Mouse (Mus musculus): ENCODE results near the gene Nectin2.

Gene Nectin2

GRCm38 (mm10) chr7:19769434-19770374, 19.4 kb upstream of the Nectin2 start:
- DNase-seq (ENCODE audit: low read depth, low spot score), result no peak

GRCm38 (mm10) chr7:19769001-19769400, 18.7 kb upstream of the Nectin2 start:
- no peak for DNase-seq (ENCODE audit: low read depth, low spot score)

- DNase-seq (ENCODE audit: low read depth, low spot score), result no peak
Observed at GRCm38 (mm10) chr7:19768251-19768650, 18.0 kb upstream of the Nectin2 start.

- no peak for DNase-seq (ENCODE audit: low read depth, low spot score)
Observed at GRCm38 (mm10) chr7:19764581-19764980, 14.3 kb upstream of the Nectin2 start.

DNA sequence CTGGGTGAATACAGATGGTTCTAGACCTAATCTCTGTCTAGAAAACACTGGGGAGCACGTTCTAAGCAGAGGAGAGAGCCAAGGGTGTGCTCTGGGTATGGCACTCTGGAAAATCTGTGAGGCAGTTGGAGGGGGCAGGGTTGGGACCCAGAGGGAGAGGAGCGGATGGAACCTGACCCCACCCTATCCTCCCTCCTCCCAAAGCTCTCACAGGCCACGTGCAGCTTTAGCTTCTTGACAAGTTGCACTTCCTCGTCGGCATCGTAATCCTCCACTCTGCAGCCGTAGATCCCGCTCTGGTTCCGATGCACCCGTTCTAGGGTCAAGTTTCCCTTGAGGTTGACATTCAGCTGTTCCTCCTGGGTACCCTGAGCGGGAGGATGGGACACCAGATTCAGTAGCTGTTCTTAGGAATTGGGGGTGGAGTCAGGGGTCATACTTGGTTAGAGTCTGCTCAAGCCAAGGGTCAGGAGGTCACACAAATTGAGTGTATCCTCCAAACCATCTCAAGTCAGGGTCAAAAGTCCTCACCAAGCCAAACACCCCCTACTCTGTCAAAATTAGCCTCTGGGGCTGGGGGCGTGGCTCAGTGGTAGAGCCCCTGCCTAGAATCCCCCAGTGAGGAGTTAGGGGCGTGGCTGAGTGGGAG, 13.7 kb upstream of the Nectin2 start:
- no peak for DNase-seq (ENCODE audit: low read depth, low spot score)

GRCm38 (mm10) chr7:19762283-19762682, 12.0 kb upstream of the Nectin2 start:
- DNase-seq (ENCODE audit: low read depth, low spot score), result no peak

DNA sequence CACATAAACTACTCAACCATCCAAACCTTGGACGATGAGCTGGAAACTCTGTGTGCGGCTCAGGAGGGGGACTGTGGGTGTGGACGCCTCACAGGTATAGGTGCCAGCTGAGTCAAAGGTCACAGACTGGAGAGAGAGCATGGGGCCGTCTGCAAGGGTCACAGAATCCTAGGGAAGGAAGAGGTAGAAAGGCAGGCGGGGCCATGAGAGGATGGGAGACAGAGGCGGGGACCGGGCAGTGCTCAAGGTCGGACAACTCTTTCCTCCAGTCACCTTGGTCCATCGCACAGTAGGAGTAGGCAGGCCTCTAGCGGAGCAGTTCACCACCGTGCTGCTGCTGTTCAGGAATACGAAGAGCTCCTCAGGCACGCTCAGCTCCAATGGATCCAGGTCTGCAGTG, 9.7 kb upstream of the Nectin2 start:
- DNase-seq (ENCODE audit: low read depth, low spot score), result no peak

GRCm38 (mm10) chr7:19758623-19759022, 8.3 kb upstream of the Nectin2 start:
- DNase-seq (ENCODE audit: low read depth, low spot score), result no peak

DNA sequence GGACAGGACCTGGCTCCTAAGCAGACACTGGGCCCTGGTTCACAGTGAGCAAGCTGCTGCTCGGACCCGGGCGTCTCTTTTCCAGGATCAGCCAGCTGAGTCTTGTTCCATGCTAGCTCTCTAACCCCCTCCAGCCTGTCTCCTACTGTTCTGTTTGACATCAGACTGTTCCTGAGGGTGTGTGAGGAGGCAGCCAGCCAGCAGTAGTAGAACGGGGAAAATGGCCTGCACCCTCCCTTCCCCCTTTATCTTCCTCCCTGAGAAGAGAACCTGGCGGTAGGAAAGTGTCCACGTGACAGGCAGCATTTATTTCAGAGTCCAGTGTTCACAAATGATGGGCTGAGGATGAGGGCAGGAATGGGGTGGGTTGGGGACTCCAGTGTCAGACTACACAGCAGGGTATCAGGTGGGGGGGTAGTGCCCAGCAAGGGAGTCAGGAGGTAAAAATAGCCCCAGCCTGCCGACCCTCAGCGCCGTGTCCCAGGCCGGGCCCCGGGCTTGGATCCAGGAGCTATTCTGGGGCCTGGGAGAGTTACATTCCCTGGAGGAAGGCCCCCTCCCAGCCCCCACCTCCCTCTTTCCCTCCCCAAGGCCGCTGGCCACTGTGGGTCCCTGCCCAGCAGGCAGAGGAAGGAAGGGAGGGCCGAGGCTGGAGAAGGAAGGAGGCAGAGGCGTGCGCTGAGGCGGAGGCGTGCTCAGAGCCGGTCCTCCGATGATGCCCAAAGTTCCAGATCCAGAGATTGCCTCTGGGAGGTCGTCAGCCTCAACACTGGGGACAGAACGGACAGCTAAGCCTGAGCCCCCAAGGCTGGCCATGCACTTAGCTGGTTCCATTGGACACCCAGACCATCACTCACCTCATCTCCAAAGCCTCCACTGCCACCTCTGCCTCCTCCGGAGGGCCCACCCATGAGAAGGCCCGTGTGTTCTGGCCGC, 5.8 kb upstream of the Nectin2 start:
- no peak for DNase-seq (ENCODE audit: low read depth, low spot score)

GRCm38 (mm10) chr7:19755008-19755407, 4.7 kb upstream of the Nectin2 start:
- DNase-seq (ENCODE audit: low read depth, low spot score), result no peak

DNA sequence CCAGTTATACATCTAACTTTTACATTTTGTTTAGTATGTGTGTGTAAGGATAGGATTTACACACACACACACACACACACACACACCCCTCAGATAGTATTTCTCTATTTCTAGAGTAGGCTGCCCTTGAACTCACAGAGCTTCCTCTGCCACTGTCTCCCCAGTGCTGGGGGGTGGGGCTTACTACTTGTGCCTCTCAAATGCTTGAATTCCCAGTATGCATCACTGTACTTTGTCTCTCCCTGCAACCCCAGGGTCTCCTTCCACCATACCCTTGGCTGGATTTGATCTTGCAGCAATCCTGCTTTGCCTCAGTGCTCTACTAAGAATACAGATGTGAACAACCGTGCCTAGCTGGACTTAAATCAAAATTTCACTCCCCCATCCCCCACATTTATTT, 3.8 kb upstream of the Nectin2 start:
- DNase-seq (ENCODE audit: low read depth, low spot score), result no peak

DNA sequence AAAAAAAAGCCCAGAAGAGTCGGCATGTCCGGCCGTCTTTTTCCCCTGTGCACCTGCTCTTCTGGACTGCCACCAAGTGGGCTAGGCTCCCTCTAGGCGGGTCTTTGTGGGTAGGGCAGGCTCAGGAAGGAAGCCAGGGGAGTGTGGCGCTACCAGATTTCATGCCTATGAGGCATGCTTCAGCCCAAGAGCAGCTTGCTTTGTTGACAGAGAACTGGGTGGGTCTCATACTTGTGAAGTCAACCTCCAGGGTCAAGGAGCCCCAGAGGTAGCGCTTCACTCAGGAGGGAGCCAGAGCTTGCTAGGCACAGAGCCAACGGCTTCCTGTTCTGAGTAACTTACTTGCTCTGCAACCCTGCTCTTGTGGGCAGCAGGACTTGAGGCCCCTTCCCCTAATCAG, 3.3 kb upstream of the Nectin2 start:
- no peak for DNase-seq (ENCODE audit: low read depth, low spot score)

GRCm38 (mm10) chr7:19752652-19753051, 2.4 kb upstream of the Nectin2 start:
- no peak for DNase-seq (ENCODE audit: low read depth, low spot score)

DNA sequence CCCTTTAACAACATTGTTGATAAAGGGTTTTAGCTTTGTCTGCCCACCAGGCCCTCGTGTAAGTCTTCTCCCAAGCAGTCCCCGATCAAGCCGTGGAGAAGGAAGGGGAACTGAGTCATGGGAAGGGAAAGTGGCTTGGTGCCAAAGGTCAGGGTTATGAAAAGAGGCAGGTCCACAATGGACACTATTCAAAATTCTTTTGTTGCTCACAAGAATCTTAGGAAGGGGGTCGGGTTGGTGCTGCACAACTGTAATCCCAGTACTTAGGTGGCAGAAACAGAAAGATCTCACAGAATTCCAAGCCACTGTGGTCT, 744 bp upstream of the Nectin2 start:
- DNase-seq (ENCODE audit: low read depth, low spot score), result no peak

DNA sequence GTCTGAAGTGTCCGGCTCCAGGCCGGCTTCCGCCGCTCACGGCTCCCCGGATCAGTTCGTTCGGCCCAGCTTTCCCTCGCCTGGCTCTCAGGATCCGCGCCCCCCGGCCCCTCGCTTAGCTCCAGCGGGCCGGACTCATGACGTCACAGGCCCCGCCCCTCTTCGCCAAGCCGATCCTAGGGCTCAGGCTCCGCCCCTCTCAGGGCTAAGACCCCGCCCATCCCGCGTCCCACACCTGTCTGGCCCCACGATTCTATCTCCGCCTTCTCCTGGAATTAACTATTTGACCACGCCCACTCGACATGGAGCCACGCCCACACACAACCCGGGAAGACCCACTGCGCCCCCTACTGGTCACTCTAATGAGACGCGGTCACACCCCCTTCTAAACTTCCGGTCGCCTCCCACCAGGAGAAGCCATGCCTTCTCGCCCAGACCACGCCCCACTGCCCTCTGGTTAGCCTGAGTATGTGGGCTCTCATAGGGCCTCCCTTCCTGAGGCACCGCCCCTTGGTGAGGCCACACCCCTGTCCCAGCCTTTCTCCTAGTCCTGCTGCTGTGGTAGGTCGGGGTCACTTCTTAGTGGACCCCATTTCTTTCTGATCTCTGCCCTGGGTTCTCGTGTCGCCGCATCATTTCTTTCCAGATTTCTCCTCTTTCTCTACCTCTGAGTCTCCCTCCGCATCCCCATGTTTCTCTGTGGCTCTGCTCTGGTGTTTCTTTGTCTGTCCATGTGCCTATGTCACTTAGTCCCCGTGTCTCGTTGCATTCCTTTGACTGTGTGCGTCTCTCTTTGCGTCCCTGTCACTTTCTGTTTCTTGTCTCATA, 680 bp downstream of the Nectin2 start:
- peak; percentile 92 for DNase-seq (ENCODE audit: low read depth, low spot score)

DNA sequence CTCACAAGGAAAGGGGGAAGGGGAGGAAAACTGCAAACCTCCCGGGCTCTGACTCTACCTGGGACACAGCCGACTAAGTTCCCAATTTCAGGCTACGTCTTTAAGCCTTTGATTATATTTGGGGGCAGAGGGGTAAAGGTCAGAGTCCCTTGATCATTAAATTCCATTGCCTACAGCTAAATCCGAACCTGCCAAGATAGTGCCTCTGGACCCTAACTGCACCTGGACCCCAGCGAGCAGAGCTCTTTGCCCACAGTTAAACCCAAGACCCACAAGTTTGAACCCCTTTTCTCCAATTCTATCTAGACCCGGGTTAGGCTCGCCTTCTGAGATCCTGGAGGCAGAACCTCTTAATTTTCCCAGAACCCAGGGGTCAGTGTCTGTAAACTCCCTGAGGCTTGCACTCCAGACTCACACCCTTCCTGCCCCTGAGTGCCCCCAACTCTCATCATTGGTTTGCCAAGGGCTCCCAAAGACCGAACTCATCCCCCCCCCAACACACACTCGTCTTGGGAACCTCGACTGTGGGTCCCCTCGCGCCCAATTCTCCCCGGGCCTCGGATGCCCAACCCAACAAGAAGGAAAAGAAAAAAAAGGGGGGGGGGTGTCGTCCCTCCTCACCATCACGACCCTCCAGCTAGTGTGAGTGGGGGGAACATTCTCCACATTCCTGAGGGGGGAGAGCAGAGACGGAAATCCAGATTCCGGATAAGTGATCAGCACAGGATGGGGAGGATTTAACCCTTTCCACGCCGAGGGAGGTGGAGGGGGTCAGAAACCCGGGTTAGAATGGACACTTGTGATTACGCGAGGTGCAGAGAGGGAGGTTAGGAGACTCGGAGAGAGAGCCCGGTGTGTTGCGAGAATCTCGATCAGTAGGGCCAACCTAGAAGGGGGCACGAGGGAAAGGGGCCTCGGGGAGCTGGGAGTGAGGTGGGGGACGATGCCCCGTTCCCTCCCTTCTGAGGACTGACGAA, 1.8 kb downstream of the Nectin2 start:
- DNase-seq (ENCODE audit: low read depth, low spot score), result no peak

DNA sequence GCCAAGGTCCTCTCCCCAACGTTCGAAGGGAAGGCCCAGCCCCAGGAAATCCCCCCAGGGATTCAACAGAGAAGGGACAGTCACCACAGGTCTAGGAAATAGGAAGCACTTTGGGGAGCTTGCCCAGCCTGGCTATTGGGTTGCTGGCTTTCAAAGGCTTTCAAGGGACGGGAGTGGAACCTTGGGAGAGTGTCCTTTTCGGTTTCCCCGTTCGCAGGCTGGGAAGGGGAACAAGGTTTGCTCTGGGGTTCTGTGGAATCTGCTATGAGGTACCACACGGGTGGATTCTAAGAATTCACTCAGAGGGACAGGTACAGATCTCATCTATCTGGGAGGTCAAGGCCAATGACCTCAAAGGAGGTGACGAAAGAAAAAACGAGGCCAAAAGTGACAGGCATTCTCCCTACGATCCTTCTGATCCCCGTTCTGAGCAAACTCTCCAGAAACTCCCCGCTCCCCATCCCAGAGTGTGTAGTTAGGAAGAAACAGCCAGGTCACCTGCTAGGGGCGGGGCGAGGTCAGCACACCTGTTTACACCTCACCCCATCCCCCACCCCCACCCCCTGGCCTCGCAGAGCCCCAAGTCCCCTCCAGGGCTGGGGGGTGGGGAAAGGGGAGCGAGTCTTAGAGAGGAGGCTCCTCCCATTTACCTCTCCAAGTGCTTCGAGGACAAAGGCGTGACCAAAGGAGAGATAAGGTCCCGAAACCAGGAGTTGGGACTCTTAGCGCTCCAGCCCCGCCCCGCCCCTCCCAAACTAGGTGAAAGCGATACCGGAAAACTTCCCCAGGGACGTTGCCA, 2.7 kb downstream of the Nectin2 start:
- DNase-seq (ENCODE audit: low read depth, low spot score), result no peak

- DNase-seq (ENCODE audit: low read depth, low spot score), result no peak
Observed at GRCm38 (mm10) chr7:19746426-19747201, 3.7 kb downstream of the Nectin2 start.

All from brain, adult 2 months (tissue).